Mouse (Mus musculus): ENCODE data around the gene Prdm11. TPM values are rescaled to one million over a fixed set of nuclear protein-coding genes. Genes with fewer than 3 reads are reported as not detected.
A peak's percentile ranks its signal among the peaks of the same experiment; 100 is the strongest.

Prdm11 gene
- polyA plus RNA-seq (2012; rRNA removed), result 1.7 and 2.6 TPM in 2 replicates

- TF ChIP-seq POLR2A (IDR thresholded peaks at IDR 0.05; ENCODE audit: low read depth, low read length), result no peak
- TF ChIP-seq CTCF (IDR thresholded peaks at IDR 0.05; ENCODE audit: extremely low read depth, insufficient read length, insufficient replicate concordance, low read depth, low read length), result no peak
- 1% methylated on average over 90 of the region's 90 CpGs for WGBS
- Histone ChIP-seq H3K27ac (ENCODE audit: insufficient read depth, low read depth, low read length) (0 out of 2 replicates have a peak within 1 kb of the TSS, but pooled peaks have one; percentile 18), H3K4me1 (ENCODE audit: control insufficient read depth, insufficient read depth, insufficient read length, low read length) (no peaks in the 10 kb centered on the region), H3K4me3 (ENCODE audit: low read depth, low read length) (peak within 1 kb of the TSS; percentile 71), H3K27me3 (ENCODE audit: control insufficient read depth, insufficient read depth, low read length) (no peaks in the 10 kb centered on the region), H3K36me3 (ENCODE audit: control insufficient read depth, insufficient read depth, low read length) (no peaks in the 10 kb centered on the region)
Observed at GRCm38 (mm10) chr2:93045818-93046508, at the start of gene Prdm11. Gene Prdm11 (minus strand): TSS chr2:93046167.

GRCm38 (mm10) chr2:93092347-93092746 lies 46.4 kb upstream of the Prdm11 start:
- Histone ChIP-seq H3K27ac (ENCODE audit: insufficient read depth, low read depth, low read length) (no peak overlapping the region), H3K4me3 (ENCODE audit: low read depth, low read length) (no peak overlapping the region), H3K27me3 (ENCODE audit: control insufficient read depth, insufficient read depth, low read length) (no peaks in the 10 kb centered on the region), H3K4me1 (ENCODE audit: control insufficient read depth, insufficient read depth, insufficient read length, low read length) (peaks cover 3% of the 10 kb centered on the region; the same call in 1 of the 2 replicates), H3K36me3 (ENCODE audit: control insufficient read depth, insufficient read depth, low read length) (no peaks in the 10 kb centered on the region)
- WGBS, result 63% methylated on average over 2 of the region's 2 CpGs
- TF ChIP-seq CTCF (IDR thresholded peaks at IDR 0.05; ENCODE audit: extremely low read depth, insufficient read length, insufficient replicate concordance, low read depth, low read length) (no peak), POLR2A (IDR thresholded peaks at IDR 0.05; ENCODE audit: low read depth, low read length) (no peak)

- peaks cover 3% of the 10 kb centered on the region; the same call in 1 of the 2 replicates for H3K4me1 ChIP-seq (ENCODE audit: control insufficient read depth, insufficient read depth, insufficient read length, low read length)
- H3K36me3 ChIP-seq (ENCODE audit: control insufficient read depth, insufficient read depth, low read length), result no peaks in the 10 kb centered on the region
- 78% methylated on average over 2 of the region's 2 CpGs for WGBS
- no peak overlapping the region for H3K27ac ChIP-seq (ENCODE audit: insufficient read depth, low read depth, low read length)
- TF ChIP-seq POLR2A (IDR thresholded peaks at IDR 0.05; ENCODE audit: low read depth, low read length), result no peak
- no peak for TF ChIP-seq CTCF (IDR thresholded peaks at IDR 0.05; ENCODE audit: extremely low read depth, insufficient read length, insufficient replicate concordance, low read depth, low read length)
- no peaks in the 10 kb centered on the region for H3K27me3 ChIP-seq (ENCODE audit: control insufficient read depth, insufficient read depth, low read length)
- H3K4me3 ChIP-seq (ENCODE audit: low read depth, low read length), result no peak overlapping the region
Observed at GRCm38 (mm10) chr2:93091679-93092078, 45.7 kb upstream of the Prdm11 start.

- Histone ChIP-seq H3K27ac (ENCODE audit: insufficient read depth, low read depth, low read length) (no peak overlapping the region), H3K4me1 (ENCODE audit: control insufficient read depth, insufficient read depth, insufficient read length, low read length) (peaks cover 3% of the 10 kb centered on the region; the same call in 1 of the 2 replicates), H3K27me3 (ENCODE audit: control insufficient read depth, insufficient read depth, low read length) (no peaks in the 10 kb centered on the region), H3K4me3 (ENCODE audit: low read depth, low read length) (no peak overlapping the region), H3K36me3 (ENCODE audit: control insufficient read depth, insufficient read depth, low read length) (no peaks in the 10 kb centered on the region)
- TF ChIP-seq CTCF (IDR thresholded peaks at IDR 0.05; ENCODE audit: extremely low read depth, insufficient read length, insufficient replicate concordance, low read depth, low read length), result no peak
- no peak for TF ChIP-seq POLR2A (IDR thresholded peaks at IDR 0.05; ENCODE audit: low read depth, low read length)
- 34% methylated on average over 7 of the region's 7 CpGs for WGBS
Observed at GRCm38 (mm10) chr2:93089379-93090089, 43.6 kb upstream of the Prdm11 start.

GRCm38 (mm10) chr2:93088006-93088405 lies 42.0 kb upstream of the Prdm11 start:
- Histone ChIP-seq H3K4me3 (ENCODE audit: low read depth, low read length) (no peak overlapping the region), H3K27me3 (ENCODE audit: control insufficient read depth, insufficient read depth, low read length) (no peaks in the 10 kb centered on the region), H3K27ac (ENCODE audit: insufficient read depth, low read depth, low read length) (peak overlapping the region; percentile 12; the same call in 1 of the 2 replicates), H3K36me3 (ENCODE audit: control insufficient read depth, insufficient read depth, low read length) (no peaks in the 10 kb centered on the region), H3K4me1 (ENCODE audit: control insufficient read depth, insufficient read depth, insufficient read length, low read length) (peaks cover 3% of the 10 kb centered on the region; the same call in 1 of the 2 replicates)
- WGBS, result 80% methylated on average over 7 of the region's 7 CpGs
- no peak for TF ChIP-seq CTCF (IDR thresholded peaks at IDR 0.05; ENCODE audit: extremely low read depth, insufficient read length, insufficient replicate concordance, low read depth, low read length)
- no peak for TF ChIP-seq POLR2A (IDR thresholded peaks at IDR 0.05; ENCODE audit: low read depth, low read length)

GRCm38 (mm10) chr2:93085291-93086027 lies 39.5 kb upstream of the Prdm11 start:
- Histone ChIP-seq H3K27ac (ENCODE audit: insufficient read depth, low read depth, low read length) (no peak overlapping the region), H3K4me3 (ENCODE audit: low read depth, low read length) (no peak overlapping the region), H3K36me3 (ENCODE audit: control insufficient read depth, insufficient read depth, low read length) (no peaks in the 10 kb centered on the region), H3K4me1 (ENCODE audit: control insufficient read depth, insufficient read depth, insufficient read length, low read length) (peaks cover 3% of the 10 kb centered on the region; the same call in 1 of the 2 replicates), H3K27me3 (ENCODE audit: control insufficient read depth, insufficient read depth, low read length) (no peaks in the 10 kb centered on the region)
- TF ChIP-seq POLR2A (IDR thresholded peaks at IDR 0.05; ENCODE audit: low read depth, low read length) (no peak), CTCF (IDR thresholded peaks at IDR 0.05; ENCODE audit: extremely low read depth, insufficient read length, insufficient replicate concordance, low read depth, low read length) (no peak)
- WGBS, result 62% methylated on average over 8 of the region's 8 CpGs

All from small intestine, adult 2 months (tissue).